10 mouse cellular contexts compared by ENCODE assay signal in the genomic region with DNA sequence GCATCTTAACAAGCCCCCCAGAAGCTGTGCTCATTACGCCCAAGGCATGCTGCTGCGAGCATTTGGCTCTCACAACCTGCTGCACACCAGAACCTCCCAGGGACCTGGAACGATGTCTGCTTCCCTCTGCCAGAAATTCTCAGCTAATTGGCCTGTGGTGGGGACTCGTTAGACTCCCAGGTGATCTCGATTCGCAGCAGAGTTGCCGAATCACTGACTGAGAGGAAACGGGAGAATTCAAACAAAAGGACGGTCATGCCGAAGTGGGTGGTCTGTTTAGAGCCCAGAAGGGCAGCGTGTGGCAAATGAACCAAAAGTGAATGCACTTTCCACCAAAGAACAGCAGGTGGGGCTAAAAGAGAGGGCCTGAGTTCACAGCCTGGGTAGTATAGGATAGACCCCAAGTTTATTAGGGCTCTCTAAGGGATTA.
DNase-seq lines count a peak whose midpoint lies in the region; ATAC-seq and TF ChIP-seq lines count a peak whose summit lies in the region.
"Had no signal": no experiment of that assay in that cellular context is flagged by ENCODE, and none has a peak within 500 bp of the region (broad histone marks: within the 10 kb centered on the region; RNA-seq: fewer than 3 reads in every experiment).

No protein-coding gene starts in this region.

- 7% methylated on average over 11 of the region's 11 CpGs for WGBS in hindbrain, embryonic 11.5 days
- 15% methylated on average over 11 of the region's 11 CpGs for WGBS in hindbrain, embryonic 12.5 days
- WGBS in midbrain, embryonic 11.5 days: 23% methylated on average over 11 of the region's 11 CpGs

- no peak overlapping the region for H3K4me3 ChIP-seq in hindbrain, embryonic 11.5 days (ENCODE audit: low read depth, low read length)
- no peak overlapping the region for H3K4me3 ChIP-seq in hindbrain, embryonic 12.5 days
- H3K4me3 ChIP-seq in cortical plate, adult 2 months (ENCODE audit: insufficient read depth, low read length): no peak overlapping the region
- no peak overlapping the region for H3K4me3 ChIP-seq in midbrain, embryonic 11.5 days (ENCODE audit: low read depth, low read length)
- H3K4me3 ChIP-seq: liver, embryonic 13.5 days had no signal

- H3K4me1 ChIP-seq in hindbrain, embryonic 11.5 days (replicated peaks; ENCODE audit: control insufficient read depth, insufficient read depth, low read length): 0 out of 2 replicates have a peak, but pooled peaks cover 2% of the 10 kb centered on the region
- H3K4me1 ChIP-seq in hindbrain, embryonic 12.5 days: no peaks in the 10 kb centered on the region
- H3K4me1 ChIP-seq in cortical plate, adult 2 months (ENCODE audit: control insufficient read depth, insufficient read depth, low read length): no peaks in the 10 kb centered on the region
- H3K4me1 ChIP-seq in midbrain, embryonic 11.5 days (ENCODE audit: control insufficient read depth, insufficient read depth, low read length): no peaks in the 10 kb centered on the region
- H3K4me1 ChIP-seq: liver, embryonic 13.5 days had no signal

- DNase-seq in hindbrain, embryonic 11.5 days (ENCODE audit: low spot score): peak; percentile 52
- DNase-seq in MN1 (ENCODE audit: low spot score): peak; percentile 53
- DNase-seq in midbrain, embryonic 11.5 days (ENCODE audit: low spot score, missing footprints): peak; percentile 85
- DNase-seq in urinary bladder, postnatal 10 days (ENCODE audit: low spot score): no peak
- no peak for DNase-seq in left cerebral cortex, postnatal 36 days (ENCODE audit: low spot score in 2 of 2)
- DNase-seq: liver, embryonic 13.5 days had no signal

- no peaks in the 10 kb centered on the region for H3K36me3 ChIP-seq in hindbrain, embryonic 11.5 days (ENCODE audit: control insufficient read depth, insufficient read depth, low read length)
- H3K36me3 ChIP-seq in hindbrain, embryonic 12.5 days: no peaks in the 10 kb centered on the region
- no peaks in the 10 kb centered on the region for H3K36me3 ChIP-seq in midbrain, embryonic 11.5 days (ENCODE audit: control insufficient read depth, insufficient read depth, low read length)
- H3K36me3 ChIP-seq: liver, embryonic 13.5 days had no signal

- ATAC-seq in hindbrain, embryonic 11.5 days (ENCODE audit: low FRiP score): no peak
- ATAC-seq in hindbrain, embryonic 12.5 days (ENCODE audit: low FRiP score): no peak
- ATAC-seq in midbrain, embryonic 11.5 days (ENCODE audit: low FRiP score): no peak
- no peak for ATAC-seq in granulocyte monocyte progenitor cell, adult 5-6 weeks (replicated peaks; ENCODE audit: poor library complexity, severe bottlenecking)

- H3K9me3 ChIP-seq in hindbrain, embryonic 11.5 days (ENCODE audit: control insufficient read depth, low read length): no peaks in the 10 kb centered on the region
- 0 out of 2 replicates have a peak, but pooled peaks cover 7% of the 10 kb centered on the region for H3K9me3 ChIP-seq in hindbrain, embryonic 12.5 days (replicated peaks)
- H3K9me3 ChIP-seq in midbrain, embryonic 11.5 days (ENCODE audit: control insufficient read depth, low read length): no peaks in the 10 kb centered on the region
- H3K9me3 ChIP-seq: liver, embryonic 13.5 days had no signal

- H3K4me2 ChIP-seq in hindbrain, embryonic 11.5 days (replicated peaks; ENCODE audit: low read depth, low read length): no peak overlapping the region
- H3K4me2 ChIP-seq in hindbrain, embryonic 12.5 days (replicated peaks): no peak overlapping the region
- H3K4me2 ChIP-seq in midbrain, embryonic 11.5 days: no peak overlapping the region
- H3K4me2 ChIP-seq: liver, embryonic 13.5 days had no signal

- peak; percentile 47 for TF ChIP-seq CTCF in cortical plate, adult 2 months (IDR thresholded peaks at IDR 0.05; ENCODE audit: extremely low read depth, insufficient read depth, low read length)

- 0 out of 2 replicates have a peak overlapping the region, but pooled peaks have one; percentile 15 for H3K9ac ChIP-seq in hindbrain, embryonic 11.5 days (ENCODE audit: low read depth, low read length)
- H3K9ac ChIP-seq in hindbrain, embryonic 12.5 days: no peak overlapping the region
- 0 out of 2 replicates have a peak overlapping the region, but pooled peaks have one; percentile 45 for H3K9ac ChIP-seq in midbrain, embryonic 11.5 days (ENCODE audit: low read length)
- H3K9ac ChIP-seq: liver, embryonic 13.5 days had no signal

- TF ChIP-seq POLR2A in cortical plate, adult 2 months (IDR thresholded peaks at IDR 0.05; ENCODE audit: extremely low read depth, insufficient read depth, low read length): no peak

- no peak overlapping the region for H3K27ac ChIP-seq in hindbrain, embryonic 11.5 days (ENCODE audit: low read depth, low read length)
- no peak overlapping the region for H3K27ac ChIP-seq in hindbrain, embryonic 12.5 days
- H3K27ac ChIP-seq in cortical plate, adult 2 months (ENCODE audit: insufficient read depth, low read length): no peak overlapping the region
- no peak overlapping the region for H3K27ac ChIP-seq in midbrain, embryonic 11.5 days (ENCODE audit: low read depth, low read length)
- H3K27ac ChIP-seq: liver, embryonic 13.5 days had no signal

- intact Hi-C loops in left cerebral cortex, postnatal 36 days (cut with DNase I): loop anchor here (5.0 kb wide), 1 partner anchor 256 kb away; no protein-coding TSS in a partner anchor

- H3K27me3 ChIP-seq in hindbrain, embryonic 11.5 days (ENCODE audit: control insufficient read depth, insufficient read depth, low read length): no peaks in the 10 kb centered on the region
- peaks cover 3% of the 10 kb centered on the region; the same call in 1 of the 2 replicates for H3K27me3 ChIP-seq in hindbrain, embryonic 12.5 days
- H3K27me3 ChIP-seq in midbrain, embryonic 11.5 days (ENCODE audit: control insufficient read depth, insufficient read depth, low read length): no peaks in the 10 kb centered on the region
- H3K27me3 ChIP-seq: CH12.LX; liver, embryonic 13.5 days had no signal

Comparison
In these comparisons a context has a peak if more than half of its experiments do, and no peak if none do; other contexts are left out.
1. DNase-seq: peak in hindbrain, embryonic 11.5 days (single experiment), MN1 (single experiment) and midbrain, embryonic 11.5 days (single experiment); none in urinary bladder, postnatal 10 days (single experiment) and left cerebral cortex, postnatal 36 days (0 of 2).